Mouse (Mus musculus) limb, embryonic 12.5 days (tissue): ENCODE results near the gene Mertk. TPM values are rescaled to one million over a fixed set of nuclear protein-coding genes. Genes with fewer than 3 reads are reported as not detected.

ENCODE experiments used
- ATAC-seq: fragments of 200-750 bp; cut with Nextera tagmentation; 2 replicates; pipeline ENCODE4 v1.8.0; 2017; ENCODE audit warnings: low read depth, moderate TSS enrichment; ENCODE audit not compliant: insufficient number of reproducible peaks, insufficient read depth, low FRiP score, low TSS enrichment
- H3K27ac ChIP-seq: fragments of 300-500 bp; sonication (generic); 2 replicates; pipeline ENCODE4 v1.5.1; 2016; ENCODE audit warnings: mild to moderate bottlenecking, moderate library complexity
- H3K27me3 ChIP-seq: fragments of 300-500 bp; sonication (generic); 2 replicates; pipeline ENCODE4 v1.6.1; 2016; ENCODE audit warnings: mild to moderate bottlenecking, moderate library complexity
- H3K36me3 ChIP-seq: fragments of 300-500 bp; sonication (generic); 2 replicates; pipeline ENCODE4 v1.6.1; 2016; ENCODE audit warnings: mild to moderate bottlenecking, moderate library complexity
- H3K4me1 ChIP-seq: fragments of 300-500 bp; sonication (generic); replicated peaks from 2 replicates; pipeline ENCODE4 v1.6.1; 2016
- H3K4me2 ChIP-seq: fragments of 300-500 bp; sonication (generic); 2 replicates; pipeline ENCODE4 v1.6.1; 2016; ENCODE audit warnings: mild to moderate bottlenecking, moderate library complexity
- H3K4me3 ChIP-seq: fragments of 300-500 bp; sonication (generic); replicated peaks from 2 replicates; pipeline ENCODE4 v1.5.1; 2016; ENCODE audit warnings: mild to moderate bottlenecking
- H3K9ac ChIP-seq: fragments of 300-500 bp; sonication (generic); replicated peaks from 2 replicates; pipeline ENCODE4 v1.6.1; 2016; ENCODE audit warnings: mild to moderate bottlenecking, moderate library complexity
- H3K9me3 ChIP-seq: fragments of 300-500 bp; sonication (generic); 2 replicates; pipeline ENCODE4 v1.6.1; 2016; ENCODE audit warnings: mild to moderate bottlenecking, moderate library complexity
- WGBS: fragments of 180-500 bp; shearing (Covaris S2); methylation state at CpG from one replicate; pipeline ENCODE4 v1.1.7; 2016; 5-methylcytosine and 5-hydroxymethylcytosine counted together
- polyA plus RNA-seq: library from polyadenylated mRNA; unstranded; fragments of >200 nt; fragmentation: Nextera tagmentation; extraction: Ambion mirVana; gene quantifications from 2 replicates; pipeline ENCODE4 v1.2.1, GENCODE M21; 2016

Mertk gene
- polyA plus RNA-seq, 1 experiment from 2014 or later = 20.0 TPM

DNA sequence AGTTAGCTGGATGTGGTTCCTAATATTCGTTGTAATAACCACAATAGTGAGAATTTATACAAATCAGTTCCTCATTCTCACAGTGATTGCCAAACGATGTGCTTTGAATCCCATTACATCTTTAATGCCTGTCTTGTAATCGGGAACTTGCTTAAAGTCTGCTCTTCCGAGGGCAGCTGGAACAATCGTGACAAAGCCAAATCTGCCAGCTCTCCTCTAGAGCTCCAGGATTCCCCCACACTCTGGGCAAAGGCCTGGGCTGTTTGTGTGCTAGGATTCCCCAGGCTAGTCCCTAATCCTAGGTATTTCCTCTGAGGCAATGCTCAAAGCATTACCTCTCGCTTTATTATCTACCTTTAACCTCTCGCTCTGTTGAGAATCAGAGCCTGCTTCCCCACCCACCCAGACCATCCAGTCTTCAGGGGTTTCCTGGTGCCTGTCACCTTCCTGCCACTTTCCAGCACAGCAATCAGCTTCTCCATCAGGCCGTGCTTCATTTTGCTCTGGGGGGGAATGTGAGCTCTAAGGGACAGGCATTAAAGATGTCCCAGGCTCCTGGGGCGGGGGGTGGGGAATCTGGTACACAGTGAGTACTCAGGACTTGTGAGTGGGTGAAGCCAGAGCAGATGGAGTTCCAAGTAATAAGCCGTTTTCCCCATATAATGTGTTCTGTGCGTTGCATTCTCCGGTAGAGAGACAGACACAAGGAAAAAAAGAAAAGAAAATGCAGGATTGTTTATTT, 47.3 kb downstream of the Mertk start:
- ATAC-seq = no peak
- 45% methylated on average over 12 of the region's 12 CpGs for WGBS
- H3K9me3 ChIP-seq = no peaks in the 10 kb centered on the region
- H3K4me3 ChIP-seq = no peak overlapping the region
- no peak overlapping the region for H3K9ac ChIP-seq
- H3K27ac ChIP-seq = 0 out of 2 replicates have a peak overlapping the region, but pooled peaks have one; percentile 57
- H3K27me3 ChIP-seq = no peaks in the 10 kb centered on the region
- H3K4me1 ChIP-seq = peaks cover 45% of the 10 kb centered on the region
- H3K4me2 ChIP-seq = no peak overlapping the region
- peaks cover 38% of the 10 kb centered on the region for H3K36me3 ChIP-seq

DNA sequence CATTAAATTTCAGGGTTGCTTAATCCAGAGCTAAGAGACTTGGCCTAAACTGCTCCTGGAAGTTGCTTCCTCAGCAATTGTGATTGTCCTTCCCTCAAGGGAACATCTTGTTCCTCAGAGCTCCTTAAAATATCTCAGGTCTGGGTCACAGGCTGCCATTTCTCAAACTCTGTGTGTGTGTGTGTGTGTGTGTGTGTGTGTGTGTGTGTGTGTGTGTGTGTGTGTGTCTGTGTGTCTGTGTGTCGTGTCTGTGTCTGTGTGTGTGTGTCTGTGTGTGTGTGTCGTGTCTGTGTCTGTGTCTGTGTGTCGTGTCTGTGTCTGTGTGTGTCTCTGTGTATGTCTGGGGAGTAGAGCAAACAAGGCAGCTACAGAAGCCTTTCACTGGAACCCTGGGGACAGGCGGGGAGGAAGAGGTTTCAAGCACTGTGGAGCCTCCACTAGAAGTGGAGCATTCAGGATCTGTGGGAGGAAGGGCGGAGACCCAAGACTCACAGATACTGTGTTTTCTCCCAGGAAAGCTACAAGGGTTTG, 47.9 kb downstream of the Mertk start:
- H3K36me3 ChIP-seq = peaks cover 42% of the 10 kb centered on the region
- ATAC-seq = no peak
- peaks cover 45% of the 10 kb centered on the region for H3K4me1 ChIP-seq
- no peaks in the 10 kb centered on the region for H3K27me3 ChIP-seq
- H3K9ac ChIP-seq = 0 out of 2 replicates have a peak overlapping the region, but pooled peaks have one; percentile 0
- H3K9me3 ChIP-seq = no peaks in the 10 kb centered on the region
- H3K27ac ChIP-seq = peak overlapping the region; percentile 54
- H3K4me3 ChIP-seq = no peak overlapping the region
- WGBS = 59% methylated on average over 5 of the region's 5 CpGs
- no peak overlapping the region for H3K4me2 ChIP-seq

DNA sequence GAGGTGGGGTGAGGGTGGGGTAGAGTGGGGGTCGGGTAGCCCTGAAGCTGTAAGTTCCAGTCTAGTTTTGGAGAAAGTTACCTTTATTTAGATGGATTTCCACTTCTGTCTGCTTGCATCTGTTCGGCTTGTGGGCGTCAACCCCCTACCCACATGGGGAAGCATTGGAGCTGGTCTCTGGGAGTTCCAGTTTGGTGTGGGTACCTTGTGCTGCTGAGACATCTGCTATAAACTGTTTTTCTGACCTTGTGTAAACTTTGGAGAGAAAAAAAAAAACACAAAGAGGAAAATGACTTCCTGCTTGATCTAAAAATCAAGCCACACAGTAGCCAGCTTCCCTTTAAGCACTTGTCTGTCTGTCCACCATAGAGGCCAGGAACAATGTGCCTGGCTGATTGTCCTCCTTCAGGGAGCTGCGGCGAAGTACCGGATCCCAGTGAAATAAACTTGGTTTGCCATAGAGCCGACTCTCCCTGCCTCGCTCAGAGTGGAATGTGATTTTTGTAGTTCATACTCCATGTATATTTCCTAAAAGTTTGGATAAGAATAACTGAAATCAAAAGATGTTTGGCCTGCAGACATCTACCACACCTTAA, 48.8 kb downstream of the Mertk start:
- H3K4me3 ChIP-seq = no peak overlapping the region
- H3K27ac ChIP-seq = peak overlapping the region; percentile 54; the same call in 1 of the 2 replicates
- no peaks in the 10 kb centered on the region for H3K9me3 ChIP-seq
- no peak overlapping the region for H3K9ac ChIP-seq
- WGBS = 72% methylated on average over 8 of the region's 8 CpGs
- peaks cover 45% of the 10 kb centered on the region for H3K36me3 ChIP-seq
- peaks cover 45% of the 10 kb centered on the region for H3K4me1 ChIP-seq
- no peak for ATAC-seq
- H3K4me2 ChIP-seq = no peak overlapping the region
- H3K27me3 ChIP-seq = no peaks in the 10 kb centered on the region

DNA sequence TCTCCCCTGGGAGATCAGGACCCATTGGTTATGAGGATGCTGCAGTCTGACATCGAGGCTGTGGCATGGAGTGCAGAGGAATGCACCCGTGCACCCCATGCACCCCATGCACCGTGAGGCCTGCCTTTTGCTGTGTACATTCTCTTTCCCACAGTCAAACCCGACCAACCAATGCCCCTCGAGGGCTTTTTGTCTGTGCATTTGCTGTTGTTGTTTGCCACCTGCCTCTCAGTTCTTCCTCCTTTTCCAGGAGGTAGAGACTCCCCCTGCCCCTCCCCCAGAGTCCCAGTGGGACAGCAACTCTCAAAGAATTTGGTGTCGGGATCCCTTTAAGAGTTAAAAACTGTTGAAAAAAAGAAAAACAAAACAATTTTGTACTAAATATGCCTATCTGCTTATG, 49.4 kb downstream of the Mertk start:
- 71% methylated on average over 6 of the region's 6 CpGs for WGBS
- H3K9ac ChIP-seq = no peak overlapping the region
- H3K4me3 ChIP-seq = no peak overlapping the region
- ATAC-seq = no peak
- H3K36me3 ChIP-seq = peaks cover 45% of the 10 kb centered on the region
- no peaks in the 10 kb centered on the region for H3K27me3 ChIP-seq
- no peak overlapping the region for H3K27ac ChIP-seq
- H3K4me1 ChIP-seq = peaks cover 44% of the 10 kb centered on the region
- no peak overlapping the region for H3K4me2 ChIP-seq
- no peaks in the 10 kb centered on the region for H3K9me3 ChIP-seq

DNA sequence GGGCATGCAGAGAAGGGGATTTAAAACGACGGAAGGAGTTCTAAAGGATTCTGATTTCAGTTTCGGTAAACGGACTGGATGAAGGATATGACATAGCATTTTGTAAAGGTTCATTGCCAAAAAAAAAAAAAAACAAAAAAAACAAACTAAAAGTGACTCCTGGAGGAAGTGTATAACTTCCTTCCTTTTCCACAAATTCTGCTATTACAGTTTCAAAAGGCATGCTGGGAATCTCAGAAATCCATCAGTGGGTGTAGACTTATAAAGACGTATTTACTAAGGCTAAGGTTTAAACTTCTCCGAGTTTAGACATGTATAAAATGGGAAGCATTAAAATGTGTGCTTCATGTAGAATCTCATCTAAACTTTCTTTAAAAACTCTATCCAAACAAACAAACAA, 52.3 kb downstream of the Mertk start:
- Histone ChIP-seq H3K4me1 (peaks cover 17% of the 10 kb centered on the region), H3K27ac (no peak overlapping the region), H3K27me3 (no peaks in the 10 kb centered on the region), H3K36me3 (peaks cover 60% of the 10 kb centered on the region), H3K9ac (no peak overlapping the region), H3K9me3 (no peaks in the 10 kb centered on the region), H3K4me3 (no peak overlapping the region), H3K4me2 (no peak overlapping the region)
- ATAC-seq = no peak
- WGBS = 83% methylated on average over 6 of the region's 6 CpGs

DNA sequence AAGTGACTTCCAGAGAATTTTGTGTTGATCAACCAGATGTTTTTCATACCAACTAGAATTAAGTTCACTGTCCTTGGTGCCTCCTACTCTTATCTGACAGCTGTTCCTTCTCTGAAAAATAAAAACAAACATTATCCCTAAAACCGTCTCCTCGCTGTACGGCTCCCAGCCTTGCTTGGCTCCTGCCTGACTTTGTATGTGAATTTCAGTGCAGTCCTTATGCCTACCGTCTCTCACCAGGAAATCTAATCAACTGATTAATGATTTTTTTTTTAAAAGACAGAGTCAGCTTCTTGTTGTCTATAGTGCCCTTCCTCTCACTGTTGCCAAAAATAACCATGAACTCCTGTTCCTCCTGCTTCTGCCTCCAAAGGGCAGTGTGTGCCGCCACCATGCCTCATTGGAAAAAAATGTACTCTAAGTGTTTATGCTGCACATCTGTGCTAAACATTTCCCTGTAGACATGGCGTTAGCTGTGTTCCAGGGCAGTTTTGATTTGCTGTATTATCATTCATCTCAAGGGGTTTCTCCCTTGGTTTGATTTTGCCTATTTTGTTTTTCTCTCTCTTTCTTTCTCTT, 54.6 kb downstream of the Mertk start:
- no peak overlapping the region for H3K27ac ChIP-seq
- H3K4me3 ChIP-seq = no peak overlapping the region
- H3K27me3 ChIP-seq = no peaks in the 10 kb centered on the region
- no peak overlapping the region for H3K4me2 ChIP-seq
- H3K9me3 ChIP-seq = no peaks in the 10 kb centered on the region
- 78% methylated on average over 6 of the region's 6 CpGs for WGBS
- no peak for ATAC-seq
- H3K36me3 ChIP-seq = peaks cover 79% of the 10 kb centered on the region
- no peak overlapping the region for H3K9ac ChIP-seq
- peaks cover 3% of the 10 kb centered on the region for H3K4me1 ChIP-seq

DNA sequence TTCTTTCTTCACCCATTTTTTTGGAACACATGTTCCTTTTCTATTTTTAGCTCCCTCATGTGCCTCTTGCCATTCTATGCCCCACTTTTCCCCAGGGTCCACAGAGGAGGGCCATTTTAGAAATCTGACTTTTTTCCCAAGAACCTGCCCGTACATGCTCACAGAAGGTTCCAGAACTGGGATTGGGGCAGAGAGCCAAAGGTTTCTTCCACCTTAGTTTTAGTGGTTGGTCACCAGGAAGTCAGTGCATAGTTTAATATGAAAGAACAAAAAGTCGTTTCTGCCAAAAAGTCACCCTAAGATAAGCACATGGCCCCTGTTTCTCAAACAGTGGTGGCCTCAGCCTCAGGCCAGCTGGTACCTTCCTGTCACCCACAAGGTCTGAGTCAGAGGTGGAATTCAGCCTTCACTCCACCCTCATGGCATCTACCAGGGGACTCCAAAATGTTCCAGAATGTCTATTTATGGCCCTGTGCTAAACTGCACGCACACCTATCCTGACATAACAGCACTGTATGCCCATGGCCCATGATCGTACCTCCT, 56.5 kb downstream of the Mertk start:
- peaks cover 79% of the 10 kb centered on the region for H3K36me3 ChIP-seq
- no peak for ATAC-seq

DNA sequence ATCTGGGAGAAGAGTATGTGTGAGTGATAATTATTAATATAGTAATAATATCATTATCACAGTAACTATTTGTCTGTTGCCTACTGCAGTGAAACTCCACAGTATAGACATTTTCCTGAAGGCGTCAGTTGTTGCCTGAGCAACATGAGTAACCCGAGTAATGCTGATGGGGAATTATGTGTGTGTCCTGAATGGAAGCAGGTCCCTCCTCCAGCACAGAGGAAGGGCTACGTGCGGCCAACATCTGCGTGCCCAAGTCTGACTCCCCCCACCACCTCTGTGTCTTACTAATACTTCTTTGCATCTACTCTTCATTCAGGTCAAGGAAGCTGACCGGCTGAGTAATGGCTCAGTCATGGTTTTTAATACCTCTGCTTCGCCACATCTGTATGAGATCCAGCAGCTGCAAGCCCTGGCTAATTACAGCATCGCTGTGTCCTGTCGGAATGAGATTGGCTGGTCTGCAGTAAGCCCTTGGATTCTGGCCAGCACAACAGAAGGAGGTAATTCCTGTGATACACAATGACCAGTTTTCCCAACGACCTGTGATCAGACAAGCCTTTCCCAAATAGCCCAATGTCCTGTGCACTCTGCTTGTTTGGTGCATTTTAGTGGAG, 60.1 kb downstream of the Mertk start:
- Histone ChIP-seq H3K36me3 (peaks cover 84% of the 10 kb centered on the region), H3K4me1 (peaks cover 8% of the 10 kb centered on the region), H3K4me2 (no peak overlapping the region), H3K9ac (no peak overlapping the region), H3K27me3 (no peaks in the 10 kb centered on the region), H3K9me3 (no peaks in the 10 kb centered on the region), H3K27ac (peak overlapping the region; percentile 66; the same call in 1 of the 2 replicates), H3K4me3 (no peak overlapping the region)
- ATAC-seq = no peak
- 33% methylated on average over 10 of the region's 10 CpGs for WGBS

More for the DNA sequence above, 56.5 kb downstream of the Mertk start:
- no peak overlapping the region for H3K27ac ChIP-seq
- no peaks in the 10 kb centered on the region for H3K27me3 ChIP-seq
- WGBS = 89% methylated on average over 4 of the region's 4 CpGs
- no peak overlapping the region for H3K4me3 ChIP-seq
- no peak overlapping the region for H3K9ac ChIP-seq
- no peak overlapping the region for H3K4me2 ChIP-seq
- H3K9me3 ChIP-seq = no peaks in the 10 kb centered on the region
- peaks cover 8% of the 10 kb centered on the region for H3K4me1 ChIP-seq

DNA sequence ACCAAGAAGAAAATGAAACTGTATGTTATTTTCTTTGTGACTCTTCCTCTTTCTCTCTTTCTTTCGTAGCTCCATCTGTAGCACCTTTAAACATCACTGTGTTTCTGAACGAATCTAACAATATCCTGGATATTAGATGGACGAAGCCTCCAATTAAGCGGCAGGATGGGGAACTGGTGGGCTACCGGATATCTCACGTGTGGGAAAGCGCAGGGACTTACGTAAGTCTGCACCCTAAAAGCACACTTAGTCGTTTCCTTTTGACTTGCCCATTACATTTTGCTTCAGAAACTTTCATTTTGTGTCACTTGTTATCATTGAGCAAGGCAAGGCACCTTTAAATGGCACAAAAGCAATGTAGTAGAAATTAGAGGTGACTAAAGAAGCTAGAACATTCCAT, 63.3 kb downstream of the Mertk start:
- no peaks in the 10 kb centered on the region for H3K9me3 ChIP-seq
- H3K4me1 ChIP-seq = peaks cover 8% of the 10 kb centered on the region
- no peak for ATAC-seq
- H3K4me2 ChIP-seq = no peak overlapping the region
- H3K36me3 ChIP-seq = peaks cover 82% of the 10 kb centered on the region
- WGBS = 92% methylated on average over 9 of the region's 9 CpGs
- no peak overlapping the region for H3K27ac ChIP-seq
- no peak overlapping the region for H3K9ac ChIP-seq
- no peak overlapping the region for H3K4me3 ChIP-seq
- no peaks in the 10 kb centered on the region for H3K27me3 ChIP-seq

DNA sequence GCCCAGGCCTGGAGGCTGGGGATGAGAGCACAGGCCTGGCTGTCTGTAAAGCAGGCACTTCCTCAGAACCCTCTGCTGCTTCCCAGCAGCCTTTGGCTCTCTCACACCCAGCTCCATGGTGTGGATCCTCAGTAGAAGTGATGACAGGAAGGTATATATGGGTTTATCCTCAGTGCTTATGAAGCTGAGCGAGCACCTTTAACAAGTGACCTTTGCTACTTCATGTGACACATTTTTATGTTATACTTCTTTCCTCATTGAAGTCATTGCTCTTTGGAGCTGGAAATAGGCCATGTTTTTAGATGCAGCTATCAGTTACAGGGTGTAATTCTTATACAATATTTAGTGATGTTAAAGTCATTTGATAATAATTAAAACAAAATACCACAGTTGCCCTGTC, 67.0 kb downstream of the Mertk start:
- no peak for ATAC-seq
- Histone ChIP-seq H3K4me2 (no peak overlapping the region), H3K9me3 (no peaks in the 10 kb centered on the region), H3K4me3 (no peak overlapping the region), H3K27ac (no peak overlapping the region), H3K27me3 (no peaks in the 10 kb centered on the region), H3K36me3 (peaks cover 91% of the 10 kb centered on the region), H3K9ac (no peak overlapping the region), H3K4me1 (no peaks in the 10 kb centered on the region)
- 90% methylated on average over 1 of the region's 1 CpGs for WGBS
